Mouse (Mus musculus): ENCODE data around the gene Gm45711.
"Not testable (repeated sequence)": the region's sequence is repeated elsewhere in the genome, so short reads cannot be mapped to it uniquely, and the experiment has no call there.

Gm45711 gene

GRCm38 (mm10) chr8:104321267-104321666, 11.4 kb upstream of the Gm45711 start, which contains the start of gene Gm11020:
Gene Gm11020, plus strand, starts transcription at chr8:104321567.
- DNase-seq (ENCODE audit: inconsistent ontology term): not testable (repeated sequence)

DNA sequence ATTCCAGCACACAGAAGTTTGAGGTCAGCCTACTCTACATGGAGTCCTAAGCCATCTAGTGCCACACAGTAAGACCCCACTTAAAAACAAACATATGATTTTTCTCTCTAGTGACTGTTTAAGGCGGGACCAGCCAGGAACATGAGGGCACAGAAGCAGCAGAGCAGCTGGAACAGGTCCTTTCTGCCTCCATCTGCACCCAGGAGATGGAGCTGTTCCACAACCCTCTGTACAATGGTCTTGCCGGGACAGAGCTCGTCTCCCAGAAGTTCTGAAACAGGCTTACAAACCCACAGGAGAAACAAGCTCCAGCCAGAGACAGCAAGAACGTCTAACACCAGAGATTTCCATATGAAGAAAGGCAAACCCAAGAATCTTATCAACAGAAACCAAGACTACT, 3.4 kb upstream of the Gm45711 start:
- DNase-seq (ENCODE audit: inconsistent ontology term): no peak

DNA sequence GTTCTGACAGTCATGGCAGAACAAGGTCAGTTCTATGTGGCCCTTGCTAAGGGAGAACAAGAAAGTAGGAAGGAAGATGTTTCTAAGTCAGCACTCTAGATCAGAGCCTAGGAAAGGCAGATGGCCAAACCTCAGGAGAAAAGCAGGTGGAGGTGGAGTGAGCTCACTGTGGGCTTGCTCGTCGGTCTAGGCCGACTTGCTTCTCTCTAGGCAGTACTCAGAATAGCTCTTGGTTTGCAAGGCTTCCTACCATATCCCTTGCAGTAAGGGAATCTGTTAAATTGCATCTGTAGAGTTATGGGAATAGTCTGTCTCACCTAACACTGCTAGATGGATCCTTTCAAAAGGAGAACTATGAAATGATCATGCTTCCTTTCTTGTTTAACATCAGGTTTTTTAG, 2.1 kb upstream of the Gm45711 start:
- DNase-seq (ENCODE audit: inconsistent ontology term): not testable (repeated sequence)

- not testable (repeated sequence) for DNase-seq (ENCODE audit: inconsistent ontology term)
These were observed 1.5 kb downstream of the Gm45711 start for GRCm38 (mm10) chr8:104308341-104308740.

DNA sequence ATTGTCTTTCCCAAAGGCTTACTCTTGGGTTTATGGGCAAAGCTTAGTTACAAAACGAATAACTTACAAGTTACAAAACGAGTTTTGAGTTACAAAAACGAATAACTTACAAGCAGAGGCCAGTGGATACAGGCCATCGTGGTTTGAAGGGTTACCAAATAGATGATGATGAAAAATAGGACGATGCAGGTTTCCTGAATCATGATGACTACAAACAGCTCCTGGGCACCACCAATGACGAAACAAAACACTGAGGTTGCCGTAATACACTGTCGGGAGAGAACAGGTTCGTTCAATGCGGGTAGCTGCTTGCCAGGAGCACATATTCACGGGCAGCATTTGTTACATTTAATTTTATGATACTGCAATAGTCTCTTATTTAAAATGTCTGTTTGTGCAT, 4.9 kb downstream of the Gm45711 start:
- DNase-seq (ENCODE audit: inconsistent ontology term): no peak

DNA sequence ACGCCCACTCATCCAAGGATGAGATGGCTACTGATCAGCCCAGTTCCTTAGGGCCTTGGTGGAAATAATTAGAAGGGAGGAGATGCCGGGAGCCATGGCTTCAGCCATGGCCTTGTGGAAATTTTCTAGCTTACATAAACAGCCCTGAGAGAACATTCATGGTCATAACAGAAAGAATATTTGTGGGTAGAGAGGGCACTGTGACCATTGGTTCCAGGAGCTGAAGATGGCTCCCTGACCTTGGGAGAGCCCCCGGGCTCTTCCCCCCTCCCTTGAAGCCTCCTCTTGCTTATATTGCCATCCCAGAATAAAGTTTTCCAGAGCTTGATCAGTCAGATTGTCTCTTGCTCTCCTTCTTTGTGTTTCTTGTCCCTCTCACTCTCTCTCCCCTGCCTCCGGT, 7.3 kb downstream of the Gm45711 start:
- not testable (repeated sequence) for DNase-seq (ENCODE audit: inconsistent ontology term)

DNA sequence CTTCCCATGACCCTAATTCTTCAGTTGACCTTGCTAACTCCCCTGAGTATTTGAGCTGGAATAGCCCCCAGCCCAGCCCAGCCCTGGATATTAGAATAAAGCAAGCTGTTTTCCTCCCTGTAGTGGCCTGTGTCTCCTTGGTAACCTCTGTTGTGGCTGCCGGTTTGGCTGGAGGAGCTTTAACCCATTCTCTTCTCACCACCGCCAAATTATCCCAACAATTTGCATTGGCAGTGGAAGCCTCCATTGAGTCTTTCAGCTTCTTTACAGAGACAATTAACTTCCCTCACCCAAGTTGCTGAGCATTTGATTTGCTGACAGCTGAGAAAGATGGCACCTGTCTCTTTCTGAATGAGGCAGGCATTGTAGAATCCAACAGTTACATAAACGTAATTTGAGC, 8.3 kb downstream of the Gm45711 start:
- peak; percentile 84 for DNase-seq (ENCODE audit: inconsistent ontology term)

GRCm38 (mm10) chr8:104294396-104294795, 15.5 kb downstream of the Gm45711 start:
- no peak for DNase-seq (ENCODE audit: inconsistent ontology term)

- not testable (repeated sequence) for DNase-seq (ENCODE audit: inconsistent ontology term)
These were observed 16.8 kb downstream of the Gm45711 start, which contains the start of gene Cmtm2a for GRCm38 (mm10) chr8:104293081-104293480. Gene Cmtm2a, minus strand, starts transcription at chr8:104293181.

DNA sequence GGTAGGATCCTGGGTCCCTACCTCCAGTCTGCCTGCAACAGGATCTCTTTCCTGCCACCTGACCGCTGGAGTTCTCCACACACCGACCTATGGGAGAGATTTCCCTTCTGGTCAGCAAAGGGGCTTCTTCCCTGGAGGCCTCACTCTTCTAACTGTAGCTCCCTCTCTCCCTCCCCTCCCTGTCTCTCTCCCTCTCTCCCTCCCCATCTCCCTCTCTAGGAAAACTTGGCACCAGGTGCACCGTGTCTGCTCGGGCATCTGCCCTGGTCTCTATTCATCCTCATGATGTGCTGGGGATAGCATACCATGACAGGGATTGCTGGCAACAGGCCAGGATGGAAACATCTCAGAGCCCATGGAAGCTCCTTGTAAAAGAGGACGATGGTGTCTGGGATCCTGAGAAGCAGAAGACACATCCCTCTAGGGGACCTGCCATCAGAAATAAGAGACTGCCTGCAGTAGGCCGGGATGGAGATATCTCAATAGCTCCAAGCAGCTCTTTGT, 40.9 kb downstream of the Gm45711 start:
- no peak for DNase-seq (ENCODE audit: inconsistent ontology term)

DNA sequence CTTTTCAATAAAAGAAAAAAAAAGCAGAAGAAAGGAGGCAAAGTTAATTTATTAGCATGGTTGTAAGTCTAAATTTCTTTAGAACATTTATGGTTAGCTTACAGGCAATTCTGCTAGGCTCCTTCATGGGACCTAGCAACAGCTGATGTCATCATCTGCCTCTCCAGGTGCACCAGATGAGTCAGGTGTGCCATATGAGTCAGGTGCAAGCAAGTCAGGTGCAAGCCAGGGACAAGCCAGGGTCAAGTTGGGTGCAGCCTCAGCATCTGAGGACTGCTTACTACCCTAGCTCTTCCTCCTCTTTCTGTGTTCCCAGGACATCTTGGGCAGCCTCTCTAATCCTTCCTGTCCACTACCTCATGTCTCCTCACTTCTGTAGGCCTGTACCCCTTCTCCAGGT, 41.5 kb downstream of the Gm45711 start:
- no peak for DNase-seq (ENCODE audit: inconsistent ontology term)

- not testable (repeated sequence) for DNase-seq (ENCODE audit: inconsistent ontology term)
These were observed 45.5 kb downstream of the Gm45711 start for GRCm38 (mm10) chr8:104264271-104264935.

GRCm38 (mm10) chr8:104261802-104262201, 48.1 kb downstream of the Gm45711 start:
- not testable (repeated sequence) for DNase-seq (ENCODE audit: inconsistent ontology term)

GRCm38 (mm10) chr8:104253016-104253415, 56.9 kb downstream of the Gm45711 start:
- DNase-seq (ENCODE audit: inconsistent ontology term): no peak

DNA sequence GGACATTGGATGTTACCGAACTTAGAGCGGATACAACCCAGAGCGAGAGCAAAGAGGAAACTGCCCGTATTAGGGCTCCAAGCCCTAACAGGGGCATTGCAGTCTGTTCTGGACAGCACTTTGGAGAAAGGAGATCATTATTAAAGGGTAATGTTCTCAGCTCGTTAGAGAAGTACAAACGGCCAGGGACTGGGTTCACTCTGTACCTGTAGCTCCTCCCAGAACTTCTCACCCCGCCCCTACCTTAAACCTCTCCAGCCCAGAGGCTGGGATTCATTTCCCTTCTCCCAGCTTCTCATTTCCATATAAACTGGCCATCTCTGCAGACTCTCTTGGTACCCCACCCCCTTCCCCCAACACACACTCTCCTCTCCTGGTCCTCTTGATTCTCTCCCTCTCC, 58.4 kb downstream of the Gm45711 start:
- DNase-seq (ENCODE audit: inconsistent ontology term): no peak

DNA sequence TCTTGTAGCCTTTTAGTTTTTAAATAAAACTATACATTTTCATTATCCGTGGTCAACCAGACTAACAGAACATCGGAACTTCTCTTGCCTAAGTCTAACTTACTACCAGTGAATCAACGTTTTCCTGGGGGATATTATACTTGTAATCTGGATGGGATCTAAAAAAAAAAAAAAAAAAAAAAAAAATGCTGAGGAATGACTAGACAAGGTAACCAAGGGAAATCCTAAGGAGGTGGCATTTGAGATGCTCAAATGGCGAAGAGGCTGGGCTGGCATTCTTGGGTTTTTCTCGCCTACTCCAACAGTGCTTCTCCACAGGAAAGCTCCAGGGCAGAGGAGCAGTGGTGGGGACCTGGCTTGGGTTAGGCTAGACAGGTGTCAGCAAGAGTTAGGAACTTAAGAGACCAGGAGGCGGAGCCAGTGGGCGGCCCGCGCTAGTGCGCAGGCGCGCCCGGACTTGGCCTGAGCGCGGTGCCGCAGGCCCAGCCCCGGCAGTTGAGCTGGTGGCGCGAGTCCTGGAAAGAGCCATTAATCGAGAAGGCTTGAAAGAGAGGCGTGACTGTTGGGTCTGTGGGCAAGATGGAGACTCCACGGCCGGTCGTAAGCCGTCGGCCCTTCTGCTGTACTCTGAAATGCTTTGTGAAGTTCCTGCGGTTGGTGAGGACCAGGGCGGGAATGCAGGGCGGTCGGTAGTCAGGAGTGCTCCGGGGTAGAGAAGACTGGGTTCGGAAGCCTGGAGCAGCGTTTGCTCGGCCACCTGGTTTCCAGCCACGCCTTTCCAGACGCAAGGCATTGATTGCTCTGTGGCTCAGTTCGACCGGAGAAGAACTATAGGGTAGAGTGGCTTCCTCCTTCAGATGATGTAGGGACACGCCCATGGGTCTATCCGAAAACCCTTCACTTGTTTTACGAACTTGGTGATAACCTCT, 59.2 kb downstream of the Gm45711 start, which contains the start of gene Cklf:
Cklf (plus strand) TSS at position 423 of the 929 bp plus-strand sequence.
- DNase-seq (ENCODE audit: inconsistent ontology term): peak; percentile 95

DNA sequence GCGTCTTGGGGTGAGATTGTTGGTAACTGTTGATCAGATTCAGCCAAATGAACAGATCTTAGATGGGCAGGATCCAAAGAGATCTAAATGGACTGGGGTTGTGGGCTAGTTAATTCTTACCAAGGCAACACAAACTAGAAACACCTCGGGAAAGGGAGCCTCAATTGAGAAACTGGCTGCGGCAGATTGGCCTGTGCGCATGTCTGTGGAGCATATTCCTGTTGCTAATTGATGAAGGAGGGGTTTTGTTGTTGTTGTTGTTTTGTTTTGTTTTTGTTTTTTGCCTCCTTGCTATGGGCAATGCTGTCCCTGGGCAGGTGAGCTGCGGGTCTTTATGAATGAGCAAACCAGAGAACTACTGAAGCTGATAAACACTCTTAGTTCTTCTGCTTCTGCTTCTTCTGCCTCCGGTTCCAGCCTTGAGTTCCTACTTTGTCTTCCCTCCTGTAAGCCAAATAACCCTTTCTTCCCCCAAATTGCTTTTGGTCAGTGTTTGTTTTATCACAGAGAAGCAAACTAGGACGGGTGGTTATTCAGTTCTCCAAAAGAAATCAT, 60.4 kb downstream of the Gm45711 start:
- DNase-seq (ENCODE audit: inconsistent ontology term): no peak

- peak; percentile 87 for DNase-seq (ENCODE audit: inconsistent ontology term)
These were observed 61.6 kb downstream of the Gm45711 start, which contains the start of gene Tk2 for GRCm38 (mm10) chr8:104248276-104248675. Gene Tk2, minus strand, starts transcription at chr8:104248558.

- peak; percentile 3 for DNase-seq (ENCODE audit: inconsistent ontology term)
These were observed 62.0 kb downstream of the Gm45711 start for GRCm38 (mm10) chr8:104247908-104248275.

DNA sequence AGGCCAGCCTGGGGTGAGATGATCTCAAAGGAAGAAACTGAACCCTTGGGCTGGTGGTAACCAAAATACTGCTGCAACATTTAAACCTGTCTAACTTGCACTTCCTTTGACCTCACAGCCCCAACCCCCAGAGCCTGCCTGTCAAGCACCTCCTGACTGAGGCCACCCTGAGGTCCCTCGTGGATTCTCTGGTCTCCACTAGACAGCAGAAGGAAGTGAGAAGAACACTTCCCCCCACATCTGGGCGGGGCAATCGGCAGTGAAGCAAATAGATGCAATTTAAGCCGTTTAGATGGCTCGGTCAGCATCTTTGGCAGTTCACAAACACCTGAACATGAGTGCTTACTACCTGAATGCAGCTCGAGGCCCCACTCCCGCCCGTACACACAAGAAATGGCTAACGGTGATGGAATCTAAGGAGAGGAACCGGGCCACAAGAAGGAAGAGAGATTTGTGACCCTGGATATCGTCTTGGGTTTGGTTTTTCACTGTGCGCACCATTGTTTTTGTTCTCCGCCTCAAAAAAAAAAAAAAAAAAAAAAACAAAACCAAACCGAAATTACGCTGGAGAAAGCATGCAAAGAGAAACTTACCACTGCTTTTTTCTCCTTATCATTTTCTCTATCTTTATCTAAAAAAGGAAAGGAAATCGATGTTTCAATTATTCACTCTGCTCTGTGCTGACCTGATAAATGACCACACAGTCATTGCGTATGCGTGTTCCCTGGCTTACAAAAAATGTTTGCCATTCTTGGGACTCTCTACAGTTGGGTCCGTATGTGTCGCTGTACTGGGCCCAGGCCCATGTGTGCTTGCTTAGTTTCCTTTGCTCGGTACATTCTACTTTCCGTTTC, 62.6 kb downstream of the Gm45711 start:
- no peak for DNase-seq (ENCODE audit: inconsistent ontology term)

- DNase-seq (ENCODE audit: inconsistent ontology term): no peak
These were observed 63.3 kb downstream of the Gm45711 start for GRCm38 (mm10) chr8:104246621-104247020.
